Mouse (Mus musculus) ES-E14 (cell line): Measurements from ENCODE around the gene Zfp541. TPM values are rescaled to one million over a fixed set of nuclear protein-coding genes. Genes with fewer than 3 reads are reported as not detected.

Source experiments
- DNase-seq: peaks from one replicate; pipeline ENCODE4 v3.0.0-alpha.2; 2013; ENCODE audit warnings: low read depth, low spot score
- H3K27ac ChIP-seq: 2 replicates; pipeline ENCODE4 v1.5.1; 2012; ENCODE audit warnings: low read depth, mild to moderate bottlenecking, low read length, moderate library complexity, mixed read lengths; ENCODE audit not compliant: poor library complexity, insufficient read depth, severe bottlenecking
- H3K36me3 ChIP-seq: 2 replicates; pipeline ENCODE4 v1.6.1; 2012; ENCODE audit warnings: mild to moderate bottlenecking, low read length, moderate library complexity, mixed read lengths; ENCODE audit not compliant: control insufficient read depth, poor library complexity, insufficient read depth, severe bottlenecking
- H3K4me1 ChIP-seq, 2 experiments: fragments of 150-350 bp in 1 of 2; sonication (generic) in 1 of 2; 2 replicates each; pipeline ENCODE4 v1.6.1; 2012; ENCODE audit warnings: low read length in 2 of 2, mild to moderate bottlenecking in 1 of 2, mixed read lengths in 1 of 2; ENCODE audit not compliant: control insufficient read depth in 2 of 2, insufficient read depth in 2 of 2, poor library complexity in 1 of 2
- H3K4me3 ChIP-seq, 2 experiments: fragments of 150-350 bp in 1 of 2; sonication (generic) in 1 of 2; 2 replicates each; pipeline ENCODE4 v1.5.1; 2012; ENCODE audit warnings: low read length in 2 of 2, low read depth in 1 of 2, mild to moderate bottlenecking in 1 of 2, mixed read lengths in 1 of 2; ENCODE audit not compliant: insufficient read depth in 1 of 2, poor library complexity in 1 of 2, severe bottlenecking in 1 of 2
- H3K9ac ChIP-seq: 2 replicates; pipeline ENCODE4 v1.6.1; 2012; ENCODE audit warnings: low read depth, mild to moderate bottlenecking, low read length, mixed read lengths; ENCODE audit not compliant: poor library complexity, insufficient read depth, severe bottlenecking
- H3K9me3 ChIP-seq: fragments of 150-350 bp; sonication (generic); 2 replicates; pipeline ENCODE4 v1.6.1; 2012; ENCODE audit warnings: low read depth, mild to moderate bottlenecking, low read length; ENCODE audit not compliant: control insufficient read depth, insufficient read depth
- CHD2 ChIP-seq: IDR thresholded peaks from 2 replicates; pipeline ENCODE4 v1.6.1; 2014; ENCODE audit warnings: mild to moderate bottlenecking, low read depth, low read length, inconsistent platforms
- HCFC1 ChIP-seq: IDR thresholded peaks from 2 replicates; pipeline ENCODE4 v1.6.1; 2012; ENCODE audit warnings: low read length, inconsistent platforms, borderline replicate concordance; ENCODE audit not compliant: insufficient read depth
- MAFK ChIP-seq: IDR thresholded peaks from 2 replicates; pipeline ENCODE4 v1.6.1; 2014; ENCODE audit warnings: mild to moderate bottlenecking, low read depth, low read length, inconsistent platforms; ENCODE audit not compliant: insufficient read depth
- ZC3H11A ChIP-seq: IDR thresholded peaks from 2 replicates; pipeline ENCODE4 v1.6.1; 2012; ENCODE audit warnings: low read depth, mild to moderate bottlenecking, inconsistent platforms, low read length, borderline replicate concordance
- ZNF384 ChIP-seq: IDR thresholded peaks from 2 replicates; pipeline ENCODE4 v1.6.1; 2012; ENCODE audit warnings: low read depth, low read length, inconsistent platforms
- in situ Hi-C, 2 experiments: fragments of 600-800 bp; cut with MboI; formaldehyde crosslinking; loops; one replicate each; pipeline ENCODE4 v1.15.1; 2025; ENCODE audit warnings: low sequenced_read_pairs in 2 of 2, inconsistent platforms in 1 of 2; ENCODE audit not compliant: unreplicated experiment in 2 of 2
- total RNA-seq: library from RNA; depleted of rRNA; stranded (reverse); fragments of 300-350 nt; gene quantifications from 2 replicates; pipeline ENCODE4 v1.2.3, GENCODE M21; 2012

Gene Zfp541
- total RNA-seq, 1 experiment = 0.36 TPM

DNA sequence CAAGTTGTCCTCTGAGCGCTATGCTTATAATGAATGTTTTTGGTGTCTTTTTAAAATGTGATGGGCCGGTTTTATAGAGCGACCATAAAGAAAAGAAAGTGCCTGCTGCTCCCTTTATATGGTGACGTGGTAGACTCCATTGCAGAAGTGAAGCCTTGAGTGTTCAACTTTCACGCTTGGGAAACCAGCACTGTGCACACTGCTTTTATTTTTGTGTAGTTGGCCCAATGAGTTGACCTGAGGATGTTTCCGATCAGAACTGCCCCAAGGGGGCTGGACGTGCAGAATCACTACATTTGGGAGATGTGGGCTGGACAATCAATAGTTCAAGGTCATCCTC is 12.1 kb upstream of the Zfp541 start:
- in situ Hi-C loops = no loop called here
- peaks cover 5 to 11% of the 10 kb centered on the region in 2 experiments; a peak in 3 of 4 replicates for H3K4me1 ChIP-seq

DNA sequence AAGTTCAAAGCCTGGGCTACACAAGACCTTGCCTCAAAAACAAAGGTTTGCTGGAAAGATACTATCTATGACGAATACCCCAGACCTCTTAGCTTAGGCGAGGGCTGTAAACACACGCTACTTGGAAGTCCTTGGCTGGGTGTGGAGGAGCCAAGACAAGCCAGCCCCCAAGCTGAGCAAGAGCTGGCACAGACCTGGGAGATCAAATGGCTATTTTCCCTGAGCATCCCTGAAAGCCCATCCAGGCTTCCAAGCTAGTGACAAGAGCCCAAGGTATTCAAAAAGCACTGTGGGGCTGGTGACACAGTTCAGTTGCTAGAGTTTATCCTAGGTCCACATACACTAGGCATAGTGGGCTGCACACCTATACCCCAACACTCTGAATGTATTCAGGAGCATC is 11.0 kb upstream of the Zfp541 start:
- no peak for DNase-seq
- Histone ChIP-seq H3K27ac (no peak overlapping the region), H3K4me1 (peaks cover 3 to 5% of the 10 kb centered on the region in 2 experiments; a peak in 2 of 4 replicates), H3K4me3 (no peak overlapping the region), H3K9me3 (no peaks in the 10 kb centered on the region), H3K9ac (no peak overlapping the region), H3K36me3 (no peaks in the 10 kb centered on the region)
- in situ Hi-C loops = no loop called here
- TF ChIP-seq HCFC1 = no peak
- no peak for TF ChIP-seq CHD2
- TF ChIP-seq ZNF384 = no peak
- no peak for TF ChIP-seq ZC3H11A
- no peak for TF ChIP-seq MAFK

More for the DNA sequence above, 12.1 kb upstream of the Zfp541 start:
- no peak overlapping the region for H3K9ac ChIP-seq
- H3K4me3 ChIP-seq = peak overlapping the region; percentile 81 to 83; a peak in 2 of 4 replicates
- H3K9me3 ChIP-seq = no peaks in the 10 kb centered on the region
- no peak for DNase-seq
- no peaks in the 10 kb centered on the region for H3K36me3 ChIP-seq
- no peak overlapping the region for H3K27ac ChIP-seq
- TF ChIP-seq CHD2 (no peak), MAFK (no peak), ZC3H11A (no peak), HCFC1 (no peak), ZNF384 (no peak)

DNA sequence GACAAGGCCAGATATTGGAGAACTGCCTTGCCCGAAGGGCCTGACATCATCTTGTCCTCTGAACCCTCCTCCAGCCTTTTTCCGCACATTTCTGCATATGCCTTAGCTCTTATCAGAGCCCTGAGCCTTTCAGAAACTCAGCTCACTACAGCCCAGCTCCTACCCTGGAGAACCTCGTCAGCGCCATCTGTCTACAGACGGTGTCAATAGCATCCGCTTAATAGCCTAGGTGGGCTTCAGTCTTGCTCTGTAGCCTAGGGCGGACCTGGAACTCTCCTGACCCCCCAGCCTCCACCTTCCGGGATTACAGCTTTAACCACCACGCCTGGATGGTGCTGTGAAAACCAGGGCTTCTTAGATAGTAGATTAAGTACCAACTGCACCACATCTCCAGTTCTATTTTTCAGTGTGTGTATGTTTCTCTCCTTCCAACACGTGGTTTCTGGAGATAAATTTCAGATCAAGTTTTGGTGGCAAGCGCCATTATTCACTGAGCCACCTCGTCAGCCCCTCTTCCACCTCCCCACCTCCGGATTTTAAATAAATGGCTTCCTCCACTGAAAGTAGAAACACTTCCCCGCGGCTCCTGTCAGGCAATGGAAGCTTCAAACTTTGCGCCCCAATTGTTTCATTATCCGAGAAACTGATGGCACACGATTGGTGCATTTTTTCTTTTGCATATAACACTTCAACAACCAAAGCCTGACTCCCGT is 9.6 kb upstream of the Zfp541 start:
- in situ Hi-C loops = no loop called here
- Histone ChIP-seq H3K4me1 (0 out of 4 replicates have a peak, but pooled peaks cover 0 to 2% of the 10 kb centered on the region in 2 experiments), H3K4me3 (peak overlapping the region; percentile 65 to 75), H3K9me3 (no peaks in the 10 kb centered on the region), H3K9ac (peak overlapping the region; percentile 81), H3K27ac (no peak overlapping the region), H3K36me3 (no peaks in the 10 kb centered on the region)
- TF ChIP-seq MAFK (no peak), ZNF384 (peak; percentile 82), HCFC1 (no peak), CHD2 (no peak)
- DNase-seq = peak; percentile 85

DNA sequence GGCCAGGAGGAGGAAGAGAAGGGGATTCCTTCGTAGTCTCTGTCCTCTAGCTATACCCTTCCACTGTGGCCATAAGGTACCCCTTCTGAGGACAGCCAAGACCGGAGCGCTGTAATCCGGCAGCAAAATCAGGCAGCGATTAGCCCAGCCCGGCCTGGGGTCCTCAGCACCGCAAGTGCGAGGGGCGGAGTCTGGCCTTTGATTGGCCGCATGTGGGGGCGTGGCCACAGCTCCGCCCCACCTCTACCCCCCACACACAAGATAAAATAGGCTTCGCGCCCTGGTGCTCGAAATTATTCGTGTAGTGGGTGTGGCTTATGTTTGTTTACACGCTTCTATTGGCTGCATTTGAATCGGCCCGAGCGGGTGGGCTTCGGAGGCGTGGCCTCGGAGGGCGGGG is 8.9 kb upstream of the Zfp541 start:
- H3K9ac ChIP-seq = peak overlapping the region; percentile 81
- no peak overlapping the region for H3K27ac ChIP-seq
- peak overlapping the region; percentile 65 to 75 for H3K4me3 ChIP-seq
- no peak for TF ChIP-seq MAFK
- TF ChIP-seq ZNF384 = peak; percentile 93
- TF ChIP-seq HCFC1 = no peak
- TF ChIP-seq CHD2 = no peak
- no peak for TF ChIP-seq ZC3H11A
- H3K36me3 ChIP-seq = no peaks in the 10 kb centered on the region
- peak; percentile 95 for DNase-seq
- H3K4me1 ChIP-seq = 0 out of 4 replicates have a peak, but pooled peaks cover 0 to 2% of the 10 kb centered on the region in 2 experiments
- in situ Hi-C loops = no loop called here
- H3K9me3 ChIP-seq = no peaks in the 10 kb centered on the region
